Mouse (Mus musculus) forebrain, embryonic 16.5 days (tissue): ENCODE data around the gene Egfl6. TPM values are rescaled to one million over a fixed set of nuclear protein-coding genes. Genes with fewer than 3 reads are reported as not detected.

Source experiments
- ATAC-seq: fragments of 200-750 bp; cut with Nextera tagmentation; 2 replicates; pipeline ENCODE4 v1.8.0; 2017; ENCODE audit warnings: mild to moderate bottlenecking, moderate library complexity
- H3K27ac ChIP-seq: fragments of 300-500 bp; sonication (generic); 2 replicates; pipeline ENCODE4 v1.5.1; 2014; ENCODE audit warnings: low read length, control low read depth
- H3K27me3 ChIP-seq: fragments of 300-500 bp; sonication (generic); replicated peaks from 2 replicates; pipeline ENCODE4 v1.6.1; 2014; ENCODE audit warnings: low read length; ENCODE audit not compliant: control insufficient read depth, insufficient read depth
- H3K36me3 ChIP-seq: fragments of 300-500 bp; sonication (generic); 2 replicates; pipeline ENCODE4 v1.6.1; 2014; ENCODE audit not compliant: control insufficient read depth, insufficient read depth
- H3K4me1 ChIP-seq: fragments of 300-500 bp; sonication (generic); replicated peaks from 2 replicates; pipeline ENCODE4 v1.6.1; 2014; ENCODE audit warnings: low read length; ENCODE audit not compliant: control insufficient read depth, insufficient read depth
- H3K4me2 ChIP-seq: fragments of 300-500 bp; sonication (generic); 2 replicates; pipeline ENCODE4 v1.6.1; 2014; ENCODE audit warnings: mild to moderate bottlenecking, low read length, control low read depth
- H3K4me3 ChIP-seq: fragments of 300-500 bp; sonication (generic); replicated peaks from 2 replicates; pipeline ENCODE4 v1.5.1; 2014; ENCODE audit warnings: mild to moderate bottlenecking, low read length, control low read depth
- H3K9ac ChIP-seq: fragments of 300-500 bp; sonication (generic); replicated peaks from 2 replicates; pipeline ENCODE4 v1.6.1; 2014; ENCODE audit warnings: low read depth, low read length, control low read depth
- H3K9me3 ChIP-seq: fragments of 300-500 bp; sonication (generic); 2 replicates; pipeline ENCODE4 v1.6.1; 2016; ENCODE audit warnings: low read length; ENCODE audit not compliant: control insufficient read depth
- WGBS: fragments of 180-500 bp; shearing (Covaris S2); extraction: QIAGEN DNeasy Blood & Tissue Kit; methylation state at CpG from one replicate; pipeline ENCODE4 v1.1.7; 2014; 5-methylcytosine and 5-hydroxymethylcytosine counted together
- polyA plus RNA-seq: library from polyadenylated mRNA; unstranded; fragments of >200 nt; fragmentation: Nextera tagmentation; extraction: Ambion mirVana; gene quantifications from 2 replicates; pipeline ENCODE4 v1.2.1, GENCODE M21; 2015

Gene Egfl6
- 2.4 and 2.9 TPM in 2 replicates for polyA plus RNA-seq

- no peaks in the 10 kb centered on the region for H3K4me1 ChIP-seq
- peak within 1 kb of the TSS; percentile 53 for H3K9ac ChIP-seq
- H3K4me2 ChIP-seq: peak within 1 kb of the TSS; percentile 65
- peaks cover 5% of the 10 kb centered on the region; the same call in 1 of the 2 replicates for H3K27me3 ChIP-seq
- H3K27ac ChIP-seq: no peak within 1 kb of the TSS
- no peaks in the 10 kb centered on the region for H3K9me3 ChIP-seq
- peak within 1 kb of the TSS; percentile 45 for H3K4me3 ChIP-seq
- no peaks in the 10 kb centered on the region for H3K36me3 ChIP-seq
- WGBS: 19% methylated on average over 34 of the region's 39 CpGs
- peak; percentile 69 for ATAC-seq
Observed at GRCm38 (mm10) chrX:166584947-166585824, at the start of gene Egfl6. Egfl6 (minus strand) TSS chrX:166585720.

DNA sequence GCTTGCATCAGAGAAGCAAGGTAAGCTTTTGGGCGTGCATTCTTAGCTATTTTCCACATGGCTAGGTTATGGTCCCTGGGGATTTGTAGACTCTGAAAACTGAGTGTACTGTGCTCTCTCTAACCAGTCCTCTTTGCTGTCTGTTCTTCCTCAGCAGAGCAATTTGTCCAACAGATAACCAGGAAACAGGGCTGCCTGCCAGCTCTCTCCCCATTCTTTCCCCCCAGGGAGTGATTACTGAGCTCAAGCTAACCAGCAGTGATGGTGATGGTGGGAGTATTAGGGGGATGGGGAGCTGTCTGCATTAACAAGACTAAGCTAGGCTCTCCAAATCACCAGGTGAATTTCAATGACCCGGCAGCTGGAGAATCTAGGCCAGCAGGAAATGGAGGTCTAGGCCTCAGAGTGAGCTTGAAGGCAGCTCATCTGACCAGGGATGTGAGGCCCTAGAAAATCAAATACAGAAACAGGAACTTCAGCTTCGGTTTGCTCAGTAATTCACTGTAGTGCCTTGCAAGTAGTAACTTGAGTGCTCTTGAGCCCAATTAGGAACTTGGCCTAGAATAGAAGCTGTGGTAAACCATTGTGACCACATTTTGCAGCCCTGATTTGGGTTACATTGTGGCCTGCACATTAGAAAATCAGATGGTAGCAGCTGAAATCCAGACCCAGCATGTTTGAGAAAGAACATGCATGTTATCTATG is 41.5 kb upstream of the Egfl6 start:
- no peak for ATAC-seq
- WGBS: 62% methylated on average over 3 of the region's 3 CpGs
- H3K4me1 ChIP-seq: no peaks in the 10 kb centered on the region
- H3K27me3 ChIP-seq: no peaks in the 10 kb centered on the region
- H3K36me3 ChIP-seq: no peaks in the 10 kb centered on the region
- H3K4me2 ChIP-seq: no peak overlapping the region
- H3K9ac ChIP-seq: no peak overlapping the region
- no peak overlapping the region for H3K27ac ChIP-seq
- H3K9me3 ChIP-seq: no peaks in the 10 kb centered on the region
- no peak overlapping the region for H3K4me3 ChIP-seq

- Histone ChIP-seq H3K4me3 (no peak overlapping the region), H3K27ac (no peak overlapping the region), H3K4me1 (no peaks in the 10 kb centered on the region), H3K9me3 (no peaks in the 10 kb centered on the region), H3K9ac (no peak overlapping the region), H3K27me3 (no peaks in the 10 kb centered on the region), H3K4me2 (no peak overlapping the region), H3K36me3 (no peaks in the 10 kb centered on the region)
- ATAC-seq: no peak
- 74% methylated on average over 4 of the region's 4 CpGs for WGBS
Observed at GRCm38 (mm10) chrX:166626174-166626573, 40.7 kb upstream of the Egfl6 start.

DNA sequence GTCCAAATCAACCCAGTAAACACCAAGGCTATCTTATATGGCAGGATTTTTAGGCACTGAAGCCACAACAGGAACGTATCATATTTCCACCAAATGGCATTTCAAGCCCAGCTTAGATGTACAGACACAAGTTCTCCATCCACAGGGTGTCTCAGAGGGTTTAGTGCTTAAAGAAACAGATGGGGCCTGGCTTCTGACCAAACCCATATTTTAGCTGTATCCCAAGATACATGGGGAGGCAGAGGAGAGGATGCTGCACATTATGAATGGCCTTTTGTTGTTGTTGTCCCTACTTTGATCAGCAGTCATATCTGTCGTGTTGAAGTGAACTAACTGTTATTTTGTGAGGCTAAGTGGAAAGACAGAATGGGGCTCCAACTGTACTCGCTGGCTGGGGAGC is 37.7 kb upstream of the Egfl6 start:
- Histone ChIP-seq H3K9ac (no peak overlapping the region), H3K4me3 (no peak overlapping the region), H3K9me3 (no peaks in the 10 kb centered on the region), H3K27ac (no peak overlapping the region), H3K27me3 (no peaks in the 10 kb centered on the region), H3K4me2 (no peak overlapping the region), H3K36me3 (no peaks in the 10 kb centered on the region), H3K4me1 (no peaks in the 10 kb centered on the region)
- 53% methylated on average over 3 of the region's 3 CpGs for WGBS
- ATAC-seq: no peak

- ATAC-seq: peak; percentile 49
- Histone ChIP-seq H3K4me2 (no peak overlapping the region), H3K9ac (no peak overlapping the region), H3K27me3 (no peaks in the 10 kb centered on the region), H3K4me1 (no peaks in the 10 kb centered on the region), H3K27ac (no peak overlapping the region), H3K4me3 (no peak overlapping the region), H3K9me3 (no peaks in the 10 kb centered on the region), H3K36me3 (no peaks in the 10 kb centered on the region)
- 49% methylated on average over 9 of the region's 9 CpGs for WGBS
Observed at GRCm38 (mm10) chrX:166621560-166622301, 36.2 kb upstream of the Egfl6 start.

GRCm38 (mm10) chrX:166620900-166621299 is 35.4 kb upstream of the Egfl6 start:
- Histone ChIP-seq H3K36me3 (no peaks in the 10 kb centered on the region), H3K27me3 (no peaks in the 10 kb centered on the region), H3K4me2 (no peak overlapping the region), H3K9ac (no peak overlapping the region), H3K4me1 (no peaks in the 10 kb centered on the region), H3K4me3 (no peak overlapping the region), H3K27ac (no peak overlapping the region), H3K9me3 (no peaks in the 10 kb centered on the region)
- 58% methylated on average over 6 of the region's 6 CpGs for WGBS
- ATAC-seq: no peak

DNA sequence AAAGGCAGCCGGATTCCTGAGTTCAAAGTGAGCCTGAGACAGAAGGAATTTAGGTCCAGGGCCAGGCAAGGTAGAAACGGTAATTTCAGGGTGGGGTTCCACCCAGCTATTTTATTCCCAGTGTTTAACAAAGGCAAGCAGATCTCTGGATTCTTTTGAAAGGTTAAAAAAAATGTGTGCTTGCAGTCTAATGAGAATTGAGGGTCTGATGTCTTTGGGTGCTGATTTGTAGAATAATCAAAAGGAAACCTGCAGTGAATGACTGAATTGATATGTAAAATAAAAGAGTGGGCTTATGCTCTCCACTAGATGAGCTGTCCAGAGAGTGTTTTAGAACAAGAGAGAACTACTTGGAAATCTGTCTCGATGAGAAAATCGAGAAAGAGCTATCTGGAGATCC is 33.6 kb upstream of the Egfl6 start:
- Histone ChIP-seq H3K4me2 (no peak overlapping the region), H3K4me3 (no peak overlapping the region), H3K9ac (no peak overlapping the region), H3K27me3 (no peaks in the 10 kb centered on the region), H3K9me3 (no peaks in the 10 kb centered on the region), H3K36me3 (no peaks in the 10 kb centered on the region), H3K4me1 (no peaks in the 10 kb centered on the region), H3K27ac (no peak overlapping the region)
- ATAC-seq: no peak
- 58% methylated on average over 4 of the region's 4 CpGs for WGBS

- Histone ChIP-seq H3K9ac (no peak overlapping the region), H3K27ac (no peak overlapping the region), H3K4me2 (no peak overlapping the region), H3K9me3 (no peaks in the 10 kb centered on the region), H3K27me3 (no peaks in the 10 kb centered on the region), H3K4me1 (no peaks in the 10 kb centered on the region), H3K4me3 (no peak overlapping the region), H3K36me3 (no peaks in the 10 kb centered on the region)
- ATAC-seq: no peak
- 75% methylated on average over 7 of the region's 7 CpGs for WGBS
Observed at GRCm38 (mm10) chrX:166615191-166615590, 29.7 kb upstream of the Egfl6 start.

DNA sequence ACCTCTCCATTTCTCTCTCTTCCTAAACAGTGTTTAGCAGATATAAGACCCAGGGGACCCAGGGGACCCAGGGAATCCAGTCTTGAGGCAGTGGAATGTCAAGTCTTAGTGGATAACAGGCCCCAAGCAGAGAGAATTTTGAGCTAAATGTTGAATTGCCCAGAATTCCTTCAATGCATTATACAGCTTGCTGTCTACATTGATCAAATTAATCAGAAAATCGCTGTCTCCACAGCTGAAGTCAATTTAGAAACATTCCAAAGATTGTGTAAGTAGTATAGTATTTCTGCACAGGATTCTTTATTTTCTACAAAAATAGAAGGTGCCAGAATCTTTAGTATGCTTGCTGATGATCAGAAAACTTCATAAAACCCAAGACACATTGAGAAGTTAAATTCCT is 9.4 kb downstream of the Egfl6 start:
- no peak overlapping the region for H3K27ac ChIP-seq
- 69% methylated on average over 1 of the region's 1 CpGs for WGBS
- H3K9me3 ChIP-seq: no peaks in the 10 kb centered on the region
- ATAC-seq: no peak
- no peak overlapping the region for H3K4me3 ChIP-seq
- no peak overlapping the region for H3K9ac ChIP-seq
- H3K4me2 ChIP-seq: no peak overlapping the region
- no peaks in the 10 kb centered on the region for H3K4me1 ChIP-seq
- no peaks in the 10 kb centered on the region for H3K36me3 ChIP-seq
- no peaks in the 10 kb centered on the region for H3K27me3 ChIP-seq
